Mouse (Mus musculus): ENCODE measurements around the gene Trub2.

DNA sequence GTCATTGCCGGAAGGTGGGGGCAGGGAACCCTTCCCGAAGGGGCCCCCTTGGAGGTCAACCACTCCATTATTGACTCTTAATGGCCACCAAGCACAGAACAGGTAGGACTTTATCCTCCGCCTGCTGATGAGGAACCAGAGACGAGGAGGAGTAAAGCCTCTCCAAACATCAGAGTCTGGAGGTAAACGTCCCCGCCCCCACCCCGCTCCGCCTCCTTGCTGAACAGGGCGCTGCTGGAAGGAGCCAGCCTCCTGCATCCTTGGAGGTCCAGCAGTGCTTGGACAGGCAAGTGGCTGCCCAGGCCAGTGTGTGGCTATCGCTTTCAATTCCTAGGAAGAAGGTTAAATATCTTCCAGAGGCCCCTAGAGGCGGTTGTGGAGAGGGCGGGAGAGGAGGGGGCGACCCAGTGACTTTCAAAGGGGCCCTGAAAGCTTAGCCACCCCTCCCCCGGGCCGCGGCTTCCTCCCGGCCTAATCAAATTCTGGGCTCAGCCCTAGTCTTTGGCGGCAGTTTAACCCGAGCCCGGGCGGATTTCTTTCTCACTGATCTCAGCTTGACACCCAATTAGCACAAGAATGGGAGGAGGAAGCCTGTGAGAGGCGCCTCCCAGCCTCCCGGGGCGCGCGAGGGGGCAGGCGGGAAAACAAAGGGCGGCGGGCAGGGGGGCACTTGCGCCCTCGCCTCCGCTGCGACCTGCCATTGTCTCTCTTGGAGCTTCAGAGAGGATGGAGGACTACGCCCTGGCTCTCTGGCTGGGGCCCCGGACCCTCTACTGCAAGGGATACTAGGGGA lies 31.9 kb upstream of the Trub2 start, which contains the start of gene Urm1:
- peak; percentile 69 for TF ChIP-seq HCFC1 (IDR thresholded peaks at IDR 0.05; ENCODE audit: borderline replicate concordance, insufficient read depth, low read length)
- 0 out of 2 replicates have a peak, but pooled peaks have one; percentile 32 for TF ChIP-seq CHD2 (IDR thresholded peaks at IDR 0.05; ENCODE audit: low read depth, low read length)
- no peak for TF ChIP-seq MAFK (IDR thresholded peaks at IDR 0.05; ENCODE audit: insufficient read depth, low read depth, low read length)
- 0 out of 2 replicates have a peak, but pooled peaks have one; percentile 11 for TF ChIP-seq ZNF384 (IDR thresholded peaks at IDR 0.05; ENCODE audit: low read depth, low read length)
